Mouse (Mus musculus) thymus, adult 18-20 months (tissue): ENCODE measurements around the gene Spata2.
A peak's percentile ranks its signal among the peaks of the same experiment; 100 is the strongest.

Source experiments
- DNase-seq, 2 experiments: peaks; one replicate each; pipeline ENCODE4 v3.0.0; 2022; ENCODE audit warnings: mixed read lengths in 2 of 2

Gene Spata2

GRCm38 (mm10) chr2:167479501-167479900, 13.2 kb downstream of the Spata2 start:
- no peak for DNase-seq

DNA sequence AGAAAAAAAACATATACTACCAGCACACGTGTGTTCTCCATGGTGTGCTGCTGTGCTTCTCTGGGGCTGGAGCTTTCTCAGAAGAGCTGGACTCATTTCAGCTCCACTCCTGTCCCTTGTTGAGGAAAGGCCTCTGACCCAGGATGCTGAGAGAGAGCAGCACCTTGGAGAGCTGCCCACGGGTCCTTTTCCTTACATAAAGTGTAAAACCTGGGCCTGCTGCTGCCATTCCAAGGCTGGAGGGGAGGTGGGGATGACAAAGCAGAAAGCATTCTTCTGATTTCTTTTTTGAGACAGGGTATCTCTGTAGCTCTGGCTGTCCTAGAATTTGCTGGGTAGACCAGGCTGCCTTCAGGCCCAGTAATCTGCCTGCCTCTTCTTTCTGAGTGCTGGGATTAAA, 14.6 kb downstream of the Spata2 start:
- no peak for DNase-seq

DNA sequence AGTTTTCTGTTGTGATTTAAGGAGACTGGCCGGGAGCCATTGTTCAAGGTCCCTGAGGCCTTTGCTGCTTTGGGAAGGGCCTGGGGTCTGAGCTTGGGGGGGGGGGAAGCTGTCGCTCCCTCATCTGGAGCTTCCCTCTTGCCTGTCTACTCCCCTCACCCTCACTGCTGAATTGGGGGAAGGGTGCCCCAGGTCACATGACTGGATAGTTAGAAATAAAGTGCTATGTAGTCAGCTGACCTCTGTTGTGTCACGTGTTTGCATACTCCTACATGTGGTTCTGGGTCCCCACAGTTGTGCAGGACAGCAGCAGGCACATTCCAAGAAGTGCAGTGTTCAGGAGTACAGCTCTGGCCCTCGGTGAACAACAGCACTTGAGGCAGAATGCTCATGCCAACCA, 15.9 kb downstream of the Spata2 start:
- DNase-seq = no peak

- no peak for DNase-seq
Observed at GRCm38 (mm10) chr2:167476200-167476688, 16.4 kb downstream of the Spata2 start.

DNA sequence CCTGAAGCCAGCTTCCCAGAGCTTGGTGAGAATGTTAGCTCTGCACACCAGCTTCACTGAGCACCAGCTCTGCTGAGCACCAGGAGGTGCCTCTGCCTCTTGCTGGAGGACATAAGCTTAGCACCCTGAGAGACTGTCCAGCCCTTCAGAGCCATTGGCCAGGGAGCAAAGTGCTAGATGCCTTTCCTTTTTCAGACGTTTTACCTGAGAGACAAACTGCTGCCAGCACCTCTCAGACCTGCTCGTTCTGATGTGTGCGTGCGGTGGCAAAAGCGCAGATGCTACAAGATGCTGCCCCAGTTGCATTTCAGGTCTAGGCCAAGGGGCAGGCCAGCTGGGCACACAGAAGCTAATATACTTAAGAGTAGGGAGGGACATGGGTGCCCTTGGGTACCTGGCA, 17.1 kb downstream of the Spata2 start:
- DNase-seq = no peak

DNA sequence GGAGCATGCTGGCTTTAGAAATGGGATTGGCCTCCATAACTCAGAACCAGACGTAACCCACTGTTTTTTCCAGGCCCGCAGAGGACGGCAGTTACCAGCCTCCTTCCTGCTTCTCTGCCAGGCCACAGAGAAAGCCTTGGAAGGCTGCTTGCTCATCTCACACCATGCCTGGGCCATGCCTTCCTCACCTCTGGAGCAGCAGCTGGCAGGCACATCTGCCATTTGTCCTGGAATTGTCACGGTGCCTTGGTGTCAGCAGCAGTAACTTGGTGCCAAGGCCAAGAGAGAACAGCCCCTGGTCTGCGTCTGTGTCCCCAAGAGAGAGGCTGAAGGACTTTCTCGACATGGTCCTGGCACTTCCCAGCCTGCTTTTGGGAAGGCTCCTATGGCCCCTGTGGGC, 18.5 kb downstream of the Spata2 start:
- no peak for DNase-seq

DNA sequence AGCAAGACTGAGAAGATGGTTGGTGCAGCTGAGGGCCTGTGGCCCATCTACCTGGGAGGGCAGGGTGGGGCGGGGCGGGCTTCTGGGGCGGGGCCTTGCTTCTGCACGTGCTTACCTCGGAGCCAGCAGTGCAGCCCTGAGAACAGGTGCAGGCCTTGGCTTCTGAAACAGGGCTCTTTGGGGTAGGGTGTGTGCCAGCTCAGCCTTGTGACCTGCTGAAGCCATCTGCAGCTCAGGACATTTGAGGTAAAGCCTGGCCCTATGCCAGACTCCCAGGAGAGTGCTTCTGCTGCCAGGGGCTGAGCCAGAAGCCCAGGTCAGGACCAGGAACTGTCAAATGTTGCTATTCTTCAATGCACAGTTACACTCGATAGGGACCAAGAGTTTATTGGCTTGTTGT, 21.1 kb downstream of the Spata2 start:
- DNase-seq = no peak

DNA sequence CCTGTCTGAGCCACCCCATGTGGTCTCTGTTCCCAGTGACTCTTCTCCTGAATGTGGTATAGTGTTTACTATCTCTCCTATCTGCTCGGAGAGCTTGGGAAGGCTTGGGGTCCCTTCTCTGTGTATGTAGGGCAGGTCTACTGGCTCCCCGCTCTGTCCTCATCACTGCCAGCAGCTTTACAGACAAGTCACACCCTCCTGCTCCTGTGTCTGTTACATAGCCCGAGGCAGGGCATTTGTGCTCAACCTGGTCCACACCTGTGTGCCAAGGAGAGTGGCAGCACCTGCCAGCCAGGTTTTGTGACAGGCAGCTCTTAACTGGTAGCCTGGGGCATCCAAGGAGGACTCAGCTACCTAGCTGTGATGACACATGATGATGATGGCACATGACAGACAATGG, 22.1 kb downstream of the Spata2 start:
- no peak for DNase-seq

DNA sequence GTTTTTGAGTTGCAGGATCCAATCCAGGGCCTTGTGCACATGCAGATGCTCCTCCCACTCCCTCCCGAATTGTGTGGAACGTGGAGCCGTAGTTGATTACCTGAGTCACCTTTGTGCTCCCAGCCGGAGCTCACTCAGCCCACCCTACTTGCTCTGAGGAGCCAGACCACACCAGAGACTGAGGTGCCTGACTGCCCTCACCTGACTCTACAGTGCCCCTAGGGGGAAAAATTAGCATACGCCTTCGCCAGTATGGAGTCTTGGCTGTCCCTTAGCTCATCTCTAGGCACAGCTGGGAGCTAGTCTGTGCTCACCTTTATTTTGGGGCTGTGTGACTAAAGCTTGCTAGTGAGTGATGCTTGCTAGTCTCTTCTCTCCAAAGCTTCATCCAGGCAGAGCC, 24.2 kb downstream of the Spata2 start:
- DNase-seq = no peak

DNA sequence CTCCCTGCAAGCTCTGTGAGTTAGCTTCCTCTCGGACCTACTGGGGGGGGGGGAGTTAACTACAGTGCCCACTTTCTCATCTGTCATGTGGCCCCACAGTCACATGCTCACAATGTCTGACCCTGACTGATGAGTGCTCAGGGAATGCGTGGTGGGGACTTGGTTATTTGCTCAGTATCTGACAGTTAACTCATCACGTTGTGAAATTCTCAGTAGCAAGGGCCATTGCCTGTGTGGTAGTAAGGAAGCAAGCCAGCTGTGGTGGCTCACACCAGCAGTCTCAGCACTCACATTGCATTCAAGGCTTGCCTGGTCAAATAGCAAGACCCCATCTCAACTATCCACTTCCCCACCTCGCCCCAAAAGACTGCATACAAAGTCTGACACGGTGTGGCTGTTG, 25.5 kb downstream of the Spata2 start:
- DNase-seq = no peak

GRCm38 (mm10) chr2:167465951-167466350, 26.7 kb downstream of the Spata2 start:
- no peak for DNase-seq

GRCm38 (mm10) chr2:167463802-167464201, 28.9 kb downstream of the Spata2 start:
- no peak for DNase-seq

DNA sequence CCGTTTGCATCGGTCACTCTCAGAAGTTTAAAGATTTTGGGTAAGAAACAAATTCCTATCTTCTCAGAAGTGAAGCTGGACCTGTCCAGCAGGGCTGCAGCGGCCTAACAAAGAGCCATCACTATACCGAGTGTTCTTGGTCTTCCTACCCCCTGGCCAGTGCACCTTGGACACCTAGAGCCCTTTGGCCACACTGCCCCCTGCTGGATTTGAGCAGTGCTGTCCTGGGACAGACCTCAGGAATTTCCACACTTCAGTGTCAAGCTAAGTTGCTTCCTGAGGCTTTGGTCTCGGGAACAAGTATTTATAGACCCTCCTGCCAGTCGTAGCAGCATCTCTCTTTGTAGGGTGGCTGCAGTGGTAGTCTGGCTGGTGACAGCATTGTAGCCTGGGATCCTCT, 29.7 kb downstream of the Spata2 start:
- peak in 1 of 2 experiments; percentile 21 for DNase-seq

- no peak for DNase-seq
Observed at GRCm38 (mm10) chr2:167459071-167459865, 33.4 kb downstream of the Spata2 start.

DNA sequence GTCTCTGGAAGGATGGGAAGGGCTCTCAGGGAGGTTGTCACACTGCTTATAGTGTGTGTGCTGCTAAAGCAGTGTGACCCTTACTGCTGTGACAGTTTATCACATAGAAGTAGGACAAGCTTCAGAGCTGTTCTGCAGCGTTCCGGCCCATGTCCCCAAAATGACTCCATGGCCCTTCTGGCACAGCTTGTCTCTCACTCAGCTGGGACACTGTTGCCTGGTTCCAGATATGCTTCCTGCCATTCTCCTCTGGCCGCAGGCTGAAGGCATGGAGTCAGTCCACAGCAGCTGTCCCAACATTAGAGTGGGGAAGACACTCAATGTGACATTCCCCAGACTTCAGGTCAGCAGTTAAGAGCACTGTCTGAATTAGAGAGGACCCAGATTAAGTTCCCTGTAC, 34.1 kb downstream of the Spata2 start:
- no peak for DNase-seq

GRCm38 (mm10) chr2:167457213-167457612, 35.5 kb downstream of the Spata2 start:
- no peak for DNase-seq

- DNase-seq = no peak
Observed at GRCm38 (mm10) chr2:167456361-167457020, 36.2 kb downstream of the Spata2 start.

DNA sequence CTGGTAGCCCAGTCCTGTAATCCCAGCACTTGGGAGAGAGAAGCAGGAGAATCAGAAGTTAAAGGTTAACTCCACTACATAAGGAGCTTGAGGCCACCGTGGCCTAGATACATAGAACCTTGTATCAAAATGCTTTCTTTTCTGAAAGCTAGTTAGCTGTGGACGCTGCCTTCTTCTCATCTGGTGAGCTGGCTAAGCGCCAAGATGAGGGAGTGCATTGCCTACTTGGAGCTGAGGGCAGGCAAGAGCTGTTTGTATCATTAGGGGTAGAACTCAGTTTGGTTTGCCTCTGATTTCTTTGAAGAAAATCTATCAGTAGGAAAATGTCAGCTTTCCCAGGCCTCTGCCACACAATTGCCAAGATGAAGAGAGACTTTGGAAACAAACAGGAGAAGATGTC, 38.9 kb downstream of the Spata2 start:
- DNase-seq = no peak

GRCm38 (mm10) chr2:167450647-167451046, 42.0 kb downstream of the Spata2 start:
- DNase-seq = no peak

DNA sequence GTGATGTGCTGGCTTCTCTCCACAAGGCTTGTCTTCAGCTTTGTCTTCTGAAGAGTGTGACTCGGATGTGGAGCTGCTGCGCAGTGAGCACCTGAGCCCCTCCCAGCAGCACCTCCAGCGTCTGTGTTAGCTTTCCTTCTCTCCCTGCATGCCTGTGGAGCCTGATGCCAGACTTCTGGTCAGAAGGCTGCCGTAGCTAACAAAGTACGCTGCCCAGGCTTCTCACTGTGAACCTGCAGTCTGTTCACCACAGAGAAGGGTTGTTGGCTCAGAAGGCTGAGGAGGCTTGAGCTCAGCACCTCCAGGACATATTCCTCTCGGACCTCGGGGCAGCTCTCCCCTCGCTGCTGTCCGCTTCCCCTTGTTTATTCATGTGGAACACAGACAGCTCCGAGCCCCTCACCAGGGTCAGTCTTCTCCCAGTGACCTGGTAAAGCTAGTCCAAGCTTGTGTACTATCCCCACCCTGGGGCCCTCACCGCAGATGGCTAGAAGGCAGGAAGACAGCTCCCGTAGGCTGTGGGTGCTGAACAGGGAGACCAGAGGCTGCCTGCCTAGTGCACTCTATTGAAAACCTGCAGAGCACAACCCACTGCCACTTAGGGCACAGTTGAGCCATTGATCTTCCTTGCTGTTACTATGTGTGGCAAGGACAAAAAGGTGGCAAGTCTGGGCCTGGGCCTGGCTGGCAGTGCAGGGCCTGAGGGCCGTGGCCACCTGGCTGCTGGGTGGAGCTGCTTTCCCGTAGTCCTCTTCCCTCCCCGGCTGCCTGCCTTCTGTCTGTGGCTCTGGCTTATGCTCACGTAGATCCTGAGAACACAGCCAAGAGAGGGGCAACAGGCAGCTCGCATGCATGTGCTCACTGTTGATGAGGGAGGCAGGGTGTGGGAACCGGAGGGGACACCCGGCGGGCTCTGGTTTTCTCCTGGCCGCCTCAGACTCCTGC, 43.1 kb downstream of the Spata2 start:
- DNase-seq = no peak

DNA sequence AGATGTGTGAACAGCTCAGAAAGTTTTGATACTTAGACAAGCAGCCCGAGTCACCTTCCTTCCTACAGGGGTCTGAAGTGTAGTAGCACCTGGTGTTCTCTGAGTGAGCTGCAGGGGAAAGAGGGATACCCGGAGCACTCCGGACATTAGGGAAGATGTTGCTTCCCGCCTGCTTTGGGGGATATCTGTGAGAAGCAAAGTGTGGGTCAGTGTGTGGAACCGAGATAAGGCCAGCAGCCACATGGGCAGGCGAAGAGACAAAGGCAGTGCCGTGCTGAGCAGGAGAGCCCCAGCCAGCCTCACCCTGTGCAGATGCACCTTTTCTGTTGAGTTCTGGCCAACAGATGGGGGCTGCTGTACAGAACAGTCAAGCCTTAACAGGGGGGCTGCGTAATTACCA, 45.1 kb downstream of the Spata2 start:
- DNase-seq = no peak

DNA sequence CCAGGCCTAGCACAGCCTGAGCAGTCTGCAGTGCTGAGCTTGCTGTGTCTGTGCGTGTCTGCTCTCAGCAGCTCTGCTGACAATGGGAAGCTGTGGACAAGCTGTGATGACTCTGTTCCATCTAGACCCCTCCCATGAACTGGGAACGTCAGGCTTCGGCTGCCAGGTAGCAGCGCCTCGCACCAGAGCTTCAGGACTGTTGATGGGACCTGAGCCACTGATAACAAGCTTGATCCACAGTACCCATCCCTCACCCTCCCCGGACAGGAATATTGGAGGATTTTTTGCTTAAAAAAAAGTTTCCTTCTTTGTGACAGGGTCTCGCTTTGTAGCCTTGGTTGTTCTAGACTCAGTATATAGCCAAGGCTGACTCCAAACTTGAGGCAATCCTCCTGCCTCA, 45.5 kb downstream of the Spata2 start:
- no peak for DNase-seq
